In genomic region chr1:62801429-62801828, GRCm38 (mm10) we compare ENCODE assay signal across 17 mouse cellular contexts.
"Had no signal": no experiment of that assay in that cellular context is flagged by ENCODE, and none has a peak within 500 bp of the region (broad histone marks: within the 10 kb centered on the region; RNA-seq: fewer than 3 reads in every experiment).

No protein-coding gene starts in this region.

- H3K36me3 ChIP-seq: lung, embryonic 15.5 days; midbrain, embryonic 13.5 days; midbrain, embryonic 15.5 days had no signal

- H3K27me3 ChIP-seq: lung, embryonic 15.5 days; midbrain, embryonic 15.5 days; neural tube, embryonic 12.5 days; stomach, embryonic 15.5 days had no signal

- DNase-seq: lung, adult 2 months; lung, postnatal 14 days; lung, postnatal 36 days; right cerebral cortex, postnatal 14 days; thymus, adult 2 months; thymus, postnatal 25 days; thymus, postnatal 4 days had no signal

- H3K9me3 ChIP-seq: lung, embryonic 15.5 days; megakaryocyte, embryonic 14.5 days; midbrain, embryonic 13.5 days; midbrain, embryonic 15.5 days; neural tube, embryonic 12.5 days; stomach, embryonic 15.5 days had no signal

- H3K4me2 ChIP-seq: lung, embryonic 15.5 days; midbrain, embryonic 11.5 days; midbrain, embryonic 13.5 days; midbrain, embryonic 15.5 days; neural tube, embryonic 12.5 days; stomach, embryonic 15.5 days had no signal

- H3K27ac ChIP-seq: lung, embryonic 15.5 days; macrophage; midbrain, embryonic 13.5 days; midbrain, embryonic 15.5 days; neural tube, embryonic 12.5 days; stomach, embryonic 15.5 days; stomach, postnatal 0 days had no signal

- H3K4me1 ChIP-seq: megakaryocyte, embryonic 14.5 days; midbrain, embryonic 13.5 days; midbrain, embryonic 15.5 days; stomach, embryonic 15.5 days had no signal

- H3K9ac ChIP-seq: lung, embryonic 15.5 days; midbrain, embryonic 13.5 days; midbrain, embryonic 15.5 days; neural tube, embryonic 12.5 days; stomach, embryonic 15.5 days had no signal

- H3K4me3 ChIP-seq: lung, embryonic 15.5 days; megakaryocyte, embryonic 14.5 days; midbrain, embryonic 13.5 days; midbrain, embryonic 15.5 days; neural tube, embryonic 12.5 days; stomach, embryonic 15.5 days had no signal

- ATAC-seq: lung, postnatal 0 days; midbrain, embryonic 13.5 days; midbrain, embryonic 15.5 days had no signal
